In genomic region chr7:35166988-35167387, GRCm38 (mm10) we compare ENCODE assay signal across 23 mouse cellular contexts. TPM values are rescaled to one million over a fixed set of nuclear protein-coding genes. Genes with fewer than 3 reads are reported as not detected.
"Had no signal": no experiment of that assay in that cellular context is flagged by ENCODE, and none has a peak within 500 bp of the region (broad histone marks: within the 10 kb centered on the region; RNA-seq: fewer than 3 reads in every experiment).

No protein-coding gene starts in this region.

- H3K4me3 ChIP-seq: layer of hippocampus, adult 2 months; limb, embryonic 12.5 days; limb, embryonic 15.5 days; megakaryocyte, embryonic 14.5 days; midbrain, embryonic 10.5 days; midbrain, embryonic 13.5 days; myocyte; neural tube, embryonic 13.5 days had no signal

- H3K9ac ChIP-seq: limb, embryonic 12.5 days; limb, embryonic 15.5 days; midbrain, embryonic 13.5 days; neural tube, embryonic 13.5 days had no signal

- H3K27ac ChIP-seq: kidney, postnatal 0 days; layer of hippocampus, adult 2 months; limb, embryonic 12.5 days; limb, embryonic 15.5 days; midbrain, embryonic 10.5 days; midbrain, embryonic 13.5 days; neural tube, embryonic 13.5 days; stomach, postnatal 0 days had no signal

- ATAC-seq: intestine, postnatal 0 days; midbrain, embryonic 13.5 days; midbrain, embryonic 16.5 days had no signal

- DNase-seq: kidney, adult 2 months; kidney, postnatal 25 days; layer of hippocampus, adult 9-11 months; left cerebral cortex, postnatal 4 days; lung, adult 2 months; lung, postnatal 14 days; lung, postnatal 4 days; thymus, adult 2 months; thymus, postnatal 14 days; thymus, postnatal 4 days had no signal

- H3K36me3 ChIP-seq: limb, embryonic 12.5 days; limb, embryonic 15.5 days; midbrain, embryonic 10.5 days; midbrain, embryonic 13.5 days; neural tube, embryonic 13.5 days had no signal

- H3K9me3 ChIP-seq: limb, embryonic 12.5 days; limb, embryonic 15.5 days; midbrain, embryonic 10.5 days; midbrain, embryonic 13.5 days; neural tube, embryonic 13.5 days had no signal

- H3K4me2 ChIP-seq: limb, embryonic 12.5 days; limb, embryonic 15.5 days; midbrain, embryonic 13.5 days; neural tube, embryonic 13.5 days had no signal

RNA-seq across cellular contexts. Expression of gene Slc7a10, which starts 19.2 kb away (rescaled TPM):
- total RNA-seq: monocyte, adult 5-6 weeks had no signal
- polyA plus RNA-seq: myocyte had no signal

RNA-seq across cellular contexts. Expression of gene Lrp3, which starts 48.3 kb away (rescaled TPM):
- total RNA-seq: monocyte, adult 5-6 weeks had no signal
- polyA plus RNA-seq: myocyte had no signal
